Mouse (Mus musculus): ENCODE results near the gene C1qtnf9. TPM values are rescaled to one million over a fixed set of nuclear protein-coding genes. Genes with fewer than 3 reads are reported as not detected.

Gene C1qtnf9
- 0.27 to 0.45 TPM in 2 of 4 replicates, not detected in the others for total RNA-seq (2023; ENCODE audit: inconsistent age)

GRCm38 (mm10) chr14:60767884-60768283 is at the start of gene C1qtnf9:
TSS of gene C1qtnf9 (plus strand) at chr14:60768134.

GRCm38 (mm10) chr14:60784427-60785315 is 16.7 kb downstream of the C1qtnf9 start, which contains the start of gene Mipep:
TSS of gene Mipep (plus strand) at chr14:60784573.

Other genes starting within 250 kb of the C1qtnf9 start
- gene Spata13, start 134.1 kb upstream of the C1qtnf9 start, total RNA-seq (2023; ENCODE audit: inconsistent age), result 53.9 to 65.9 TPM (median 58.9 TPM) in 4 replicates
- 14.6 to 17.7 TPM (median 16.4 TPM) in 4 replicates for gene Mipep, start 16.4 kb downstream of the C1qtnf9 start, total RNA-seq (2023; ENCODE audit: inconsistent age)